10 mouse cellular contexts compared by ENCODE assay signal in genomic region chr11:62022718-62023493, GRCm38 (mm10).
DNase-seq lines count a peak whose midpoint lies in the region; ATAC-seq and TF ChIP-seq lines count a peak whose summit lies in the region.
"Had no signal": no experiment of that assay in that cellular context is flagged by ENCODE, and none has a peak within 500 bp of the region (broad histone marks: within the 10 kb centered on the region; RNA-seq: fewer than 3 reads in every experiment).

No protein-coding gene starts in this region.

- intact Hi-C loops in left cerebral cortex, postnatal 36 days (cut with DNase I), result no loop called here

- DNase-seq in frontal cortex, postnatal 25 days (ENCODE audit: low spot score in 2 of 2), result no peak
- no peak for DNase-seq in layer of hippocampus, adult 2 months (ENCODE audit: low spot score in 2 of 2)
- DNase-seq in layer of hippocampus, postnatal 25 days (ENCODE audit: extremely low spot score in 1 of 2, low spot score in 1 of 2), result no peak
- DNase-seq in Muller cell, postnatal 12 days (ENCODE audit: inconsistent ontology term), result peak; percentile 65
- no peak for DNase-seq in left cerebral cortex, postnatal 36 days (ENCODE audit: low spot score in 2 of 2)
- DNase-seq: adrenal gland, postnatal 14 days had no signal

- H3K9ac ChIP-seq in liver, embryonic 12.5 days, result no peak overlapping the region
- H3K9ac ChIP-seq: hindbrain, embryonic 14.5 days had no signal

- no peak for TF ChIP-seq CTCF in layer of hippocampus, adult 2 months (conservative IDR thresholded peaks at IDR 0.05)
- TF ChIP-seq CTCF in embryonic fibroblast, embryonic 13.5 days (IDR thresholded peaks at IDR 0.05; ENCODE audit: borderline replicate concordance, insufficient read depth, low read length), result no peak

- H3K27ac ChIP-seq in layer of hippocampus, adult 2 months, result peak overlapping the region; percentile 83
- peak overlapping the region; percentile 51 for H3K27ac ChIP-seq in embryonic fibroblast, embryonic 13.5 days (ENCODE audit: insufficient read depth, low read length)
- H3K27ac ChIP-seq in liver, embryonic 12.5 days, result no peak overlapping the region

- no peak for TF ChIP-seq POLR2A in embryonic fibroblast, embryonic 13.5 days (IDR thresholded peaks at IDR 0.05; ENCODE audit: low read depth, low read length)

- WGBS in liver, embryonic 12.5 days (ENCODE audit: insufficient replicate concordance), result 86% methylated on average over 8 of the region's 8 CpGs

- H3K4me2 ChIP-seq in liver, embryonic 12.5 days, result no peak overlapping the region
- H3K4me2 ChIP-seq: hindbrain, embryonic 14.5 days had no signal

- H3K9me3 ChIP-seq in liver, embryonic 12.5 days (replicated peaks), result no peaks in the 10 kb centered on the region

- peak; percentile 54; the same call in 1 of the 2 replicates for ATAC-seq in frontal cortex, adult (ENCODE audit: low TSS enrichment)
- ATAC-seq in liver, embryonic 12.5 days, result no peak

- no peaks in the 10 kb centered on the region for H3K27me3 ChIP-seq in liver, embryonic 12.5 days (replicated peaks)

- peaks cover 7% of the 10 kb centered on the region; the same call in 1 of the 2 replicates for H3K36me3 ChIP-seq in liver, embryonic 12.5 days

- H3K4me1 ChIP-seq in embryonic fibroblast, embryonic 13.5 days (ENCODE audit: control insufficient read depth, insufficient read depth, low read length), result peaks cover 23% of the 10 kb centered on the region
- peaks cover 35% of the 10 kb centered on the region for H3K4me1 ChIP-seq in liver, embryonic 12.5 days

- H3K4me3 ChIP-seq in layer of hippocampus, adult 2 months, result no peak overlapping the region
- no peak overlapping the region for H3K4me3 ChIP-seq in embryonic fibroblast, embryonic 13.5 days (ENCODE audit: insufficient read depth, low read length)
- no peak overlapping the region for H3K4me3 ChIP-seq in liver, embryonic 12.5 days
